Mouse (Mus musculus) ES-Bruce4 (cell line): Measurements from ENCODE around the gene Aldh4a1.

Source experiments
- CTCF ChIP-seq: IDR thresholded peaks from one replicate; pipeline ENCODE4 v1.8.1; 2011; ENCODE audit warnings: low read depth, low read length
- POLR2A ChIP-seq: IDR thresholded peaks from one replicate; pipeline ENCODE4 v1.8.1; 2011; ENCODE audit warnings: low read length; ENCODE audit not compliant: insufficient read depth

GRCm38 (mm10) chr4:139577006-139577405 lies 45.7 kb upstream of the Aldh4a1 start:
- no peak for TF ChIP-seq POLR2A
- no peak for TF ChIP-seq CTCF
